Mouse (Mus musculus): ENCODE measurements around the gene Fank1.

The Fank1 gene

DNA sequence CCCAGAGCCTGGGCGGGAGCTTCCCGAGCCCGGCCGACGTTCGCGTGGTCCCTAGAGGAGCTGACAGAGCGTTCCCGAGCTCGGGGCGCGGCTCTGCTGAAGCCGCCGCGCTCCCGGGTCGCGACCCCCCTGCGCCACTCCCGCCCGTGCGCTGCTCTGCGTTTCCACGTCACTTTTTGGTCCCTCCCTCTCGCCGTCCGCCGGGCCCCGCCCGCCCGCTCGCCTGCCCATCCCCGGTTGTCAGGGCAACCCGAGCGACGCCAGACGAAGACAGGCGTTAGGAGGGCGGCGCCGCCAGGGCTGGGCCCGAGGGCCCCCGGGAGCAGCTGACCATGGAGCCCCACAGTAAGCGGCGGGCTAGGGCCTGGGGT is at the start of gene Fank1:
Fank1 (plus strand) TSS at position 236 of the 371 bp plus-strand sequence.
- peak; percentile 88 for DNase-seq

DNA sequence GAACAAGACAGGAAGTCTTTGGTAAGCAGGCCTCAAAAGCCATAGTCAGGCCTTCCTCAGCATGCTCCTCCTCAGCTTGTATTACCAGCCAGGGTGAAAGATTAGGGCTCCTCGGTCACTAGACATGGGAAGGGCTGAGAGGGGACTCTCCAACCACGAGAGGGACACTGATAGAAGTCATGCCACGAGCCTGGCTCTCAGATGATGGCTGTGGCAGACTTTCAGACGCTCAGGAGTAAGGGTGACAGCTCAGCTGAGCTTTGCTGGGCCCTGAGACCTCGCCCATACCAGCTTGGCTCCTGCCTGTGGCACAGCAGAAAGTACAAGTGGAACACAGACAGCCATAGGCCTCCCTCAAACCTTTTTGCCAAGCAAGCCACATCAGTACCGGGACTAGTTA is 49.6 kb upstream of the Fank1 start:
- no peak for DNase-seq

DNA sequence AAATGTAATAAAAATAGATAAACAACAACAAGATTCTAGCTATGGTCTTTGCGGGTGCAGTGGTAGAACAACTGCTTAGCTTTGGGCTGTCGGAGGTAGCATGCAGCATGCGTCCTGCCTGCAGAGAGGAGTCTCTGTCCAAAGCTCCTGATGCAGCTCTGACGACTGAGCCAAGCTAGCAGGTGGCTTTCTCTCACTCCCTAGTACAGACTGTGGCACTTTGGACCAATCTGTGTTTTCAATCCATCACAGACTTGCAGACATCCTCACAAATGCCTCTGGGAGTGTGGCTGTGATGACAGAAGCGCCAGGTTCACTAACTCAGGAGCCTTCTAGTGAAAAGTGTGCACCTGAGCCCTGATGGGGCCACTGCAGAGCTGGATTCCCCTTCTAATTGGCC is 47.3 kb upstream of the Fank1 start:
- no peak for DNase-seq

DNA sequence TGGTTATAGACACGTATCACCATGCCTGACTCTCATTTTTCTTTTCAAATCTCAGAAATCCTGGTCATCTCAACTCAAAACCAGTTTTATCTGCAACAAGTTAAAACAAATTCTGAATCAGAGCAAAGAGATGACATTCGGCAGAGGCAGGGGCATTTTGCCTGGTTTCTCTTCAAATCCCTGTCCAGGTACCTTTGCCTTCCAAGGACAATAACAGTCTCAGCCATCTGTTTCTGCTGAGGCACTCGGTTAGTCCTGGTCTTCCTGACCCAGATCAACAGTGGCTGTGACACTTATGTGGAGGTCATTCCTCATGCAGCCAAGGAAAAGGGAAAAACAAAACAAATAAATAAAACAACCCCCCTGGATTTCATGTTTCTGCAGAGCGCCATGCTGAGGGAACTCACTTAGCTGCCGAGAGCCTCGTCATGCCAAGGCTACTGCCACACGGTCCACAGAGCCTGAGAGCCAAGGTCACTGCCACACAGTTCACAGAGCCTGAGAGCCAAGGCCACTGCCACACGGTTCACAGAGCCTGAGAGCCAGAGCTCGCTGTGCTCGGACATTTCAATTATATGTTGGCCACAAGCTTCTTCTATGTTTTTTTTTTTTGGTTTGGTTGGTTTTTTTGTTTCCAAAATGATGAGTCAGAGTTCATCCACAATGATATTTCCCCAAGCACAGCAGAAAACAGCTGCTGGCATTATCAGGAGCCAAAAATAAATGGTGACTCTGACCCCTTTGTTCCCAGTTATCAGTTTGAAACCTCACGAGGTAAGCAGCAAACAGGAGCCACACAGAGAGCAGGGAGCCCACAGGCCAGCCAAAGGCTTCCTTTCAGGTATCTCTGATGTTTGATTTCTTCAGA is 46.1 kb upstream of the Fank1 start:
- DNase-seq = no peak

DNA sequence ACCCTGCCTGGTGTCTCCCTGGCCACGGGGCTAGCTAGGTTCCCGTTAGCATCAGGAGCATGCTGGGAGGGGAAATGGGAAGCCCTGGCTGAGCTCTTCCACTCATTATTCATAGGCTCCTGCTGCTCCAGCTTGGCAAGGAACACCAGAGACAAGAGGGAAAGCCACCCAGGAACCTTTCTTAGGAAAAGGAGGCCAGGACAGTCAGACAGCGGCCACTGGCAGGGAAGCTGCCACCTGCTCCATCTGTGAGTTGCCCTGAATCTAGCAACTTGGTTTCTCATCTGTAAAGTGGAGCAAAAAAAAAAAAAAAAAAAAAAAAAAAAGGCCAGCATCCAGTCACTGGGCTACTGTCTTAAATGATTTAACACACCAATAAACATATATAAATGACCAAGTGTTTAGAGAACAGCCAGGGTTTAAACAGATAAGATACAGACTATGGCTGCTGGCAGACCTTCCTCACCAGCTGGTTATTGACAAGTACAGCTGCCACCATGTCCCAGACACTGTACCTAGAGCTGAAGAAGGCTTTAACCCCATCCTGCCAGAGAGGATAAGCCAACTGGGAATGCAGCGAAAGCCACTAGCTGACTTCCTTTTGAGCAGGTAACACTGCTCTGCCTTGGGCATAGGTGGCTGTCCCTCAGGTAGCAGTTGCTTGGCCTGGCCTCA is 44.6 kb upstream of the Fank1 start:
- DNase-seq = no peak

DNA sequence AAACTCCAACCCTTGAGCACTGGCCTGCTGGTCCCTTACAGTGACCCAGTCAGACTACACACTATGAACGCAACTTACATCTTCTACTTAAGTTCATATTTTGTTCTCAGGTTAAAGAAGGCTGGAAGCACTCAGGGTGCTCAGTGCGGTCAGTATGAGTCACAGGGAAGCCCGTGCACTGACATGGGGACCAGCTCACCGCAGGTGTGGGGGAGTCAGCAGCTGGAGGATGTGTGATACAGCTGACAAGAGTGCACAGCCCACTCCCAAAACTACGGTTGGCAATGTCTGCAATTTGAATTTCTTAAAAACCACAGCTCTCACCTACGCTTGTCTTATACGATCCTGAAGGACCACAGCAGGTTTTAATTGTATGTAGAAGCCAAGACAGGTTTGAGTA is 36.1 kb upstream of the Fank1 start:
- DNase-seq = no peak

DNA sequence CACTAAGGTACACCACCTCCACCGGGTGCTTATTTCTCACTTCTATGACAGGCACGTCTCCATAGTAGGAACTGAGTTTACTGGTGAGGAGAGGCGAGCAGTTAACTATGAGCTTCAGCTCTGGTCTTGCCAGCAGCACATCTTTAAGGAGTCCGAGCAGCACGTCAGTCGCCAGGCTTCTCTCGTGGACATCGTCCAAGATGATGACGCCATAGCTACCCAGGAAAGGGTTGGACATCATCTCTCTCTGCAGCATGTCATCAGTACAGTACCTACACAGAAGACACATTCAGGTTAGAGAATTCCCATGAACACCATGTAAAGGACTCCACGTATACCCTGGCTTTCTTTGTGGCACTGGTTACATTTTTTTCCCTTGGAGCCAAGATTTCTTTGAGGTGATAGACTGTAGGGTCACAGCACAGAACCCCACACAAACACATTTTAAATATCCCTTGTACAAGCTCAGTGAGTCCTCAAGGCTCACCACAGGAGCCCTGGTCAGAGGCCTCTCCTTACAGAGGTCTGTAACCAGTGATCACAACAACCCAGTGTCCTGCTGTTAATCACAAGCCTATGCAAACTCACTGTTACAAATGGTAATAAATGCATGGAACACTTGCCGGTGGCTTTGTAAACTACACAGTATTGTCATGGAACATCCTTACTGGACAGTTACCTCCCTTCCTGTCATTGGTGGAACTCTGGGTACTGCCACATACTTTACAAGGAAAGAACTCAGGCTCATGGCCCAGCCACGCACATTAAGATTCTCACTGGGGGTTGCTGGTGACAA is 33.9 kb upstream of the Fank1 start:
- DNase-seq = no peak

DNA sequence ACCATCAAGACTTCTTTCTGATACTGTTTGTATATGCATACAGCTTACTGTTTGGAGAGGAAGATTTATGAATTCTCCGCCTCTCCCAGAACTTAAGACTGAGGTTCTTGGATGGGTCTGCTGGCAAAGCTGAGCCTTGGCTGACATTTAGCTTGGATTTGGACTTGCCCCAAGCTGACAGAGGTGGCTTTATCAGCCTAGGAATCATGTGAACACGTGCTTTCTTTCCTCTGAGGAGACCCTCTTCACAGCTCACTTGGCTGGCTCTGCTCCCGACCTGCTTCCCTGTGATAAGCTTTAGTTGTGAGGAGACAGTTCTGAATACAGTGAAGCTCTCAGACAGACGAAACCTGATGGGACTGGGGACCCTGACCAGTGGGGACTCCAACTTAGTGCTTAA is 33.0 kb upstream of the Fank1 start:
- no peak for DNase-seq

DNA sequence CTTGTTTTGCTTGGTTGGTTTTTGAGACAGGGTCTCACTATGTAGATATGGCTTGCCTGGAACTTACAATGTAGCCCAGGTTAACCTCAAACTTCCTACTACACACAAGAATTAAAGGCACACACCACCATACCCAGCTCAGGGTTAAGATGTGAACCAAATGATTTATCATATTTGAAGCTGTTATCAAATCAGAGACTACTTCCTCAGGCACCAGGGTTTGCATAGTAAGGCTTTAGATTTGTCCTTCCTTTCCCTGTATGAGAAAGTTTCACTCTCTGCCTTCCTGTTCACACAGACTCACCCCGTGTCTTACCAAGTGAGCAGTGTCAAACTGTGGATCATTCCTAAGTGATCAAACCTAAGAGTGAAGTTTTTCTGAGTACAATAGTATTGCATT is 32.5 kb upstream of the Fank1 start:
- no peak for DNase-seq

DNA sequence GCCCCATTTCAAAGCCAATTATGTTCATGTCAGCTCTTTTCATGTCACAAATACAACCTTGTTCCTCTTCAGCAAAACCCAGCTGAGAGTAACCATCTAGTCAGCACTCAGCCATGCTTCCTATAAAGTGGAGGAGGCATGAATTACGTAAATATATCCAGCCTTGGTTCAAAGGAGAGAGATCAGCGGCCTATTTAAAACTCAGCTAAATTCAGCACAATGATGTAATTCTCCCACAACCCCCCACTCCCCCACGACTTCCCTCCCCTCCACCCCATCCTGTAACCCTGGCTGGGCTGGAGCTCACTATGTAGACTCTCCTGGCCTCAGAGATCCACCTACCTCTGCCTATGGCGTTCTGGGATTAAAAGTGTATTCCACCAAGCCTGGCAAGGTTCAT is 32.0 kb upstream of the Fank1 start:
- no peak for DNase-seq

DNA sequence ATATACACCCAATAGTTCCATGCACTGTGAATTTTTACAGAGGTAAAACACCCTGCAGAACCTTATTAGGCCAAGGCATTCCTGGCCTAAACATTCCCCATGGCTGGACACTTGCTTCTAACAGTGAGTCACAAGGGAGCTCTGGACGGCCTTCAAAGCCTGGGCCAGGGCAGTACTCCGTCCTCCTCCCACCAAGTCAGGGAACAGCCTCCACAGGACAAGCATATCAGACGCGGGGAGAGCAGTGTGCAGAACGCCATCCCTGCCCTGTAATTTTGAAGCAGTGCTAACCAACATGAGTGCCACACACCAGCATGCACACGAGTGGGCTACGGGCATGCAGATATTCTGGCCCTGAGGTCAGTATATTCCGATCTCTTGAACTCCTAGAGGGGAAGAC is 29.3 kb upstream of the Fank1 start:
- DNase-seq = no peak

DNA sequence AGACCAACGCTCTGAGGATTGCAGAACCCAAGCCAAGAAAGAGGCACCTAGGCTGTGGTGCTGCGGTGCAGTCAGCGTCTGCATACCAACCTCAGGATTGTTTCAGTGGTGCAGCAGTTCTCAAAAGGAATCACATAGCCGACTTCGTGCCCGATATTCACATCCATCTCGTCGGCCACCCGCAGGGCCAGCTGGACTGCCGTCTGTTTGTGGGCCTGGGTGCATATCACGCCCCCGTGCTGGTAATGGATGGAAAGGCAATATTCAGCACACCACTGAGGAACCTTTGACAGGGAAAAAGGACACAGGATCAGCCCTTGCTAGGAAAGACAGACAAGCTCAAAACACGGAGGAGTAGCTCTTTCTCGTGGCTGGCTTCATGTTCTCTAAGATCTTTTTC is 27.9 kb upstream of the Fank1 start:
- no peak for DNase-seq

DNA sequence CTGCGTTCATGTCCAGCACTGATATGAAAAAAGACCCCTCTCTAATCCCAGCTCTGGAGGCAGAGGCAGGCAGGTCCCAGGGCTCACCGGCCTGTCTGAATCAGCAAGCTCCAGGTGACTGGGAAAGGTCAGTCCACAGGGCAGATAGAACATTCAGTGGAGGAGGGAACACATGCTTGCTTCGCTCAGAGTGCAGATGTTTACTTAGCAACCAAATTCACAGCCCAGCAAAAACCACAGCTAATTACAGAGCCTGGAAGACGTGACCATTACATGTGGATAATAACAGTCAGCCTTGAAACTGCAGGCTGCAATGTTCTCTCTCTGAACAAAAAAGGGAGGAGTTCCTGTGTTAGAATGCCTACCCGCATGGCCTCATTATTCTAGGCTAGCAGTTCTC is 26.0 kb upstream of the Fank1 start:
- DNase-seq = no peak

DNA sequence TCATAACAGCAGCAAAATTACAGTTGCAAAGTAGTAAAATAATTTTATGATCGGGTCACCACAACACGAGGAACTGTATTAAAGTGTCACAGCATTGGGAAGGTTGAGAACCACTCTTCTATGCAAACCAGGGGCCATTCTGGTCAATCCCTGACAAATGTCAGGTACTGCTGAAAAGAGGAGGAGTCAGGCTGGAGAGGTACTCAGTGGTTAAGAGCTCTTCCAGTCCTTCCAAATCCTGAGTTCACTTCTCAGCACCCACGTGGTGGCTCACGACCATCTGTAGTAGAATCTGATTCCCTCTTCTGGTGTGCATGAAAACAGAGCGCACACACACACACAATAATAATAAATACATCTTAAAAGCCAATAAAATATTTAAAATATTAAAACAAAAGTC is 25.5 kb upstream of the Fank1 start:
- no peak for DNase-seq

DNA sequence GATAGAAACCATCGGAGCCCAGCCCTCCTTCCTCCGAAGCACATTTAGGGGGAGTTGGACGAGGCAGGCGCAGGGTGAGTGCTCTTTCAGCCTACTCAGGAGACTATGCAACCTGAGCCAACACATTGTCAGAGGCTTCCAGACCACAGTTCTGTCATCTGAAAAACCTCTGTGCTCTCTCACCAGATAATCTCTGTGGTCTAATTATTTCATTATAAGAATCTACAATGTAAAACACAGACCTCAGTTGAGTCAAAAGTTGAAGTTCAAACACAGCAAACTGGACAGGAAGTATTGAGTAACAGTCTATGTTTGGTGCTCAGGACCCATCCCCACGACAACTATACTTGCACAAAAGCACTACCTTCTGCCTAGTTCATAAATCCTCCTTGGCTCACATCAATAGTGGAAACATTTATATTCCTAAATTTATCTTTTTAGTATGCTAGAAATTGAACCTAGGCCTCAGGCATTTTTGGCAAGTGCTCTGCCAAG is 18.7 kb upstream of the Fank1 start:
- no peak for DNase-seq

DNA sequence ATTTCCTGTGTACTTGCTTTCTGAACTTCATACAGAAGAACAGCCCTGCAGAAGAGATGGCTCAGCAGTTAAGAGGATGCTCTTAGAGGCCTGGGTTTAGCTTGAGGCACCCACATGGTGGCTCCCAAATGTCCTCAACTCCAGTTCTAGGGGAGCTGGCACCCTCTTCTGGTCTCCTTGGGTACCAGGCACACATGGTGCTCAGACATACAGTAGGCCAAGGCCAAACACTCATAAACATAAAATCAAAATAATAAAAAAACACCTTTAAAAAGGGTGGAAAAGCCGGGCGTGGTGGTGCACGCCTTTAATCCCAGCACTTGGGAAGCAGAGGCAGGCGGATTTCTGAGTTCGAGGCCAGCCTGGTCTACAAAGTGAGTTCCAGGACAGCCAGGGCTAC is 17.9 kb upstream of the Fank1 start:
- no peak for DNase-seq

DNA sequence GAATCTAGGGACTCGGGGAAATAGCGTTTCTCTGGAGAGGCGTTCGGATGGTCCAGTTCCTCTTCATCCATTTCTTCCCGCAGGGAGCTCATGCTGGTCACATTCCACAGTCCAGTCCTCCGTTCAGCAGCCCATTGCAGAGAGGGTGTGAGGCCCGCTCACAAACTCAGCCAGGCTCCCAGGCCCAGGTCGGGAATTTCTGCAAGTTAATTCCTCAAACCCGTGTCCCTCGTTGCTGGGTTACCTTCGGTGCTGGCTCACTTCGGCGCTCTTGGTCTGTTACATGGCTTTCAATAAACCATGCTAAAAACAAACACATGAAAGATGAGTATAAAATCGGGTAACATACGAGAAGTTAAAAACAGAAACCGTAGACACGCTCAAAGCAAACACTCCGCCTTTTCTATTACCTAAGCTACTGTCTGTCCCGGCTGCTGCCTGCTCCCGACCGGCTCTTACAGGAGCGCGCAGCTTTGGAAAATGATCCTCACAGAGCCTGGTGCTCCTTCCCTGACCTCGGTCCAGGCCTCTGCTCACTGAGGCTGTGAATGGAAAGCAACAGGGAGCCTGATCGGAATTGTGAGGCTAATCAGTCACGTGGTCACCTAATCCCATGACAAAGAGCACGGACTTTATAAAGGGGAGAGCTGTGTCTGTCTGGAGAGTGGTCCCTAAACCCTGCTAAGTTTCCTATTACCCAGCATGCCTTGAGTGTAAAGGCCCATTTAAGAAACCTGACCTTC is 16.9 kb upstream of the Fank1 start:
- no peak for DNase-seq

DNA sequence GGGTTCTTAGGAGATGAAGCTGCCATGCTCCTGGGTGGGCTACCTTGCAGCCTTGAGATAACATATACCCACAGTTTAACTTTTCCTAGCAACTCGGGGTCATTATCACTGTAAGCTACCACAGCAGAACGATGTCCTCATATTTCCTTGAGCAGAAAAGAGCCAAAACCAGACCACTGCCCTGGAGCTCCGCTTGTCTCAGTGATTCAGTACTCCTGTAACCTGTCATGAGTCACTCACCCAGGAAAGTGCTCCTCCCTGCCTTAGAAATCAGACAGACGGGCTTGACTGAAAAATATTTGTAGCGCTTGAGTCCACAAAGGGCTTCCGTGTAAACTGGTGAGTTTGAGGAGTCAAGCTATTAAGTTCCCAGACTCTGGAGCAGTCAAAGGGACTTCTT is 14.0 kb upstream of the Fank1 start:
- DNase-seq = no peak

DNA sequence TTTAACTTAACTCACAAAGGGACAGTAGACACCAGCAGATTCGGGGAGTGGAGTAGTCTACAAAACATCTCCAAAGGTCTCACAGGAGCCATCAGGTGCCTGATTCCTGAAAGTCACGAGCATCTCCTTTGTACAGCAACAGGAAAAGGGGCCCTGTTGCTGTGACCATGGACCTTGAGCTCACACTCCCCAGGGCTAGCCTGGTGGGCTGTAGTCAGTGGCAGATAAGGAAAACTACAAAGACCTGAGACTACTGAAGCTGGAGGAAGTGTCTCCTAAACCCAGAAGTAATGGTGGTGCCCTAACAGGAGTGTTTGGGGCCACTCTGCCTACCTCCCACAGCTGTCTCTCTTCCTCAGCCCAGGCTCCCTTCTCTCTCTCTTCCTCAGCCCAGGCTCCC is 12.2 kb upstream of the Fank1 start:
- DNase-seq = no peak

DNA sequence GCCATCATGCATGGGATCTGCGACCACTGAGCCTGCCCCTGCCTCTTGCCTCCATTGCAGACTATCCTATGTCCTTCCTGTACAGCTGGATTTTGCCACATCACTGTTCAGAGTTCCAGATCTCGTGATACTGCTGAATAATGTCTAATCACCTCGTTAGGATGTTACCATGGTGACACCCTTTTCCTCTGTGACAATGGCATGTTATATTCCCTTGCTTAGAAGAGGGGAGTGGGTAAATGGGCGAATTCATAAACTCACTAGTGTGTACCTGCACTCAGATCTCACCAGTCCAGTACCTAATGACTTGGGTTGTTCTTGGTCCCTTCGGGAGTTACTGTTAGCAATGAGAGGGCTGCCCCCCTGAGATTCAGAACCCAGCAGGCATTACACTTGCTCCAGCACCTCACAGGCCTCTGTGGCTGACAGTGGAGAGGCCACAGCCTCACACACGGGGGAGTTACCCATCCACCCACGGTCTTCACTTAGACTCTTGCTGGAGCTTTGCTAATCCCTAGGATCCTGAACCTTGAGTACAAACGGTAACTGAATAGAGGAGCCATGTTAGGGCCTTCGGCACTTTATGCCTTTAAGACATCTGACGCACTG is 11.3 kb upstream of the Fank1 start:
- DNase-seq = no peak

DNA sequence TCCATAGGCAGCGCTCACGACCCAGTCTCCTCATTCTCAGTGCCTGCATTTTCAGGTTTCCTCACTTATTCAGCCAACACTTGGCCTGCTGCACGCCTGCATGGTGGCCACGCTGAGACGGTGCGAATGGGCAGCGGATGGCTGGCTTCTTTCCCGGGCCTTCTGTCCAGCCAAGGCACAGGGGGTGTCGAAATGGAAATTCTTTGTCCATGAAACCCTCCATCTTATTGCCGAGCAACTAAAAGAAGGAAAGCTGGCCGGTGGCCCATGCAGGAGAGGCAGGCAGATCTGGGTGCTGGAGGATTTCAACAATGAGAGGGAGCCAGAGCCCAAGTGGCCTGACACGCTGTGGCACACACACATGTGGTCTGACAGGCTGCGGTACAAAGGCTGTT is 10.8 kb upstream of the Fank1 start:
- DNase-seq = peak; percentile 58

DNA sequence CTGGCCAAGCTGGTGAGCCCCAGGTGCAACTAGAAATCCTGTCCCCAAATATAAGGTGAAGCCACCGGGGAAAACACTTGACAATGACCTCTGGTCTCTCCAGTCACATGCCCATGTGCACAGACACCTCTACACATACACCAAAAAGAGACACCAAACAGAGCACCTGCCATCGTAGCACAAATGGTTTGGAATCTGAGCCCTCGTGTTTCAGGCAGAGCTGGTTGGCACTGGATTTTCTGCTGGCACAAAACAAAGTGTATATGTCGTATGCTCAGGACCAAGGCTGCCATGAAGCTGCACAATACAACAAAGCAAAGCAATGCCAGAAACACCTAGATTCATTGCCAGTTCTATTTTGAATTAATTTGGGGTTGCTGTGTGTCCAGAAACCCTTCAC is 8.6 kb upstream of the Fank1 start:
- DNase-seq = no peak

DNA sequence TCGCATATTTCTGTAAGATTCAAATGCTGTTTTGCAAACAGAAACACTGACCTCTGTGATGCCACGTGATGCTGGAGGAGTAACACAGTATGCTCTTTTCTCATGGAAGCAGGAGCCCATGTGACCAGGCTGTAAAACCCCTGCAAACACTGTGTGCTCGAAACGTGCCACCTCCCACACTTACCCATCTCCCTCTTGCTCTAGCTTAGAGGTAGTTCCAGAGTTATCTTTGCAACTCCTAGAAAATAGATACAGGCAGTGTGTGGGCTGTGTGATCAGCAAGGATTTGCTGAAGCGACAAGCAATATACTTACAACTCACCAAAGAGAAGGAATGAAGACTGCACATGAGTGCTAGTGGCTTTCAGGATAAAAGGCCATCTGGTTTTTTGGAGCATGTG is 8.1 kb upstream of the Fank1 start:
- DNase-seq = no peak
